Mouse (Mus musculus): ENCODE results near the gene Rpf2.
A peak's percentile ranks its signal among the peaks of the same experiment; 100 is the strongest.

Gene Rpf2

GRCm38 (mm10) chr10:40247166-40247716, 405 bp upstream of the Rpf2 start:
- DNase-seq: no peak

- no peak for DNase-seq
Measured at GRCm38 (mm10) chr10:40237826-40238225, 9.0 kb downstream of the Rpf2 start.

GRCm38 (mm10) chr10:40233241-40233640, 13.6 kb downstream of the Rpf2 start:
- no peak for DNase-seq

GRCm38 (mm10) chr10:40232442-40232841, 14.4 kb downstream of the Rpf2 start:
- DNase-seq: no peak

GRCm38 (mm10) chr10:40229725-40230124, 17.1 kb downstream of the Rpf2 start:
- DNase-seq: no peak

- no peak for DNase-seq
Measured at GRCm38 (mm10) chr10:40227660-40228303, 19.1 kb downstream of the Rpf2 start.

- no peak for DNase-seq
Measured at GRCm38 (mm10) chr10:40218874-40219273, 28.0 kb downstream of the Rpf2 start.

- peak; percentile 92 for DNase-seq
Measured at GRCm38 (mm10) chr10:40212443-40213169, 34.2 kb downstream of the Rpf2 start.

- DNase-seq: no peak
Measured at GRCm38 (mm10) chr10:40195001-40195400, 51.8 kb downstream of the Rpf2 start.

GRCm38 (mm10) chr10:40192010-40192935, 54.6 kb downstream of the Rpf2 start:
- DNase-seq: no peak

- DNase-seq: no peak
Measured at GRCm38 (mm10) chr10:40191338-40191979, 55.4 kb downstream of the Rpf2 start.

- no peak for DNase-seq
Measured at GRCm38 (mm10) chr10:40190871-40191270, 56.0 kb downstream of the Rpf2 start.

- DNase-seq: no peak
Measured at GRCm38 (mm10) chr10:40189689-40190088, 57.1 kb downstream of the Rpf2 start.

- DNase-seq: no peak
Measured at GRCm38 (mm10) chr10:40188831-40189230, 58.0 kb downstream of the Rpf2 start.

GRCm38 (mm10) chr10:40185956-40186355, 60.9 kb downstream of the Rpf2 start:
- DNase-seq: no peak

- DNase-seq: no peak
Measured at GRCm38 (mm10) chr10:40180011-40180410, 66.8 kb downstream of the Rpf2 start.

GRCm38 (mm10) chr10:40179142-40179541, 67.7 kb downstream of the Rpf2 start:
- no peak for DNase-seq

- DNase-seq: peak; percentile 71
Measured at GRCm38 (mm10) chr10:40177323-40177962, 69.4 kb downstream of the Rpf2 start.
